Mouse (Mus musculus): ENCODE results near the gene Usp40. TPM values are rescaled to one million over a fixed set of nuclear protein-coding genes. Genes with fewer than 3 reads are reported as not detected.

Gene Usp40
- polyA plus RNA-seq, 1 experiment from 2014 or later, result 31.8 TPM

GRCm38 (mm10) chr1:87959998-87960431, 48.3 kb downstream of the Usp40 start:
- 46% methylated on average over 4 of the region's 4 CpGs for WGBS
- H3K27me3 ChIP-seq (ENCODE audit: control insufficient read depth, insufficient read depth, low read length), result no peaks in the 10 kb centered on the region
- H3K36me3 ChIP-seq (ENCODE audit: control insufficient read depth, insufficient read depth, low read length), result peaks cover 19% of the 10 kb centered on the region
- no peaks in the 10 kb centered on the region for H3K4me1 ChIP-seq (ENCODE audit: control insufficient read depth, insufficient read depth, low read length)
- H3K9me3 ChIP-seq (replicated peaks; ENCODE audit: control insufficient read depth, low read length), result no peaks in the 10 kb centered on the region
- no peak overlapping the region for H3K9ac ChIP-seq (ENCODE audit: low read length)
- no peak overlapping the region for H3K4me3 ChIP-seq (replicated peaks; ENCODE audit: low read length)
- no peak overlapping the region for H3K27ac ChIP-seq (ENCODE audit: low read length)
- ATAC-seq (ENCODE audit: insufficient read depth, low FRiP score), result no peak
- no peak overlapping the region for H3K4me2 ChIP-seq (ENCODE audit: low read depth, low read length)

DNA sequence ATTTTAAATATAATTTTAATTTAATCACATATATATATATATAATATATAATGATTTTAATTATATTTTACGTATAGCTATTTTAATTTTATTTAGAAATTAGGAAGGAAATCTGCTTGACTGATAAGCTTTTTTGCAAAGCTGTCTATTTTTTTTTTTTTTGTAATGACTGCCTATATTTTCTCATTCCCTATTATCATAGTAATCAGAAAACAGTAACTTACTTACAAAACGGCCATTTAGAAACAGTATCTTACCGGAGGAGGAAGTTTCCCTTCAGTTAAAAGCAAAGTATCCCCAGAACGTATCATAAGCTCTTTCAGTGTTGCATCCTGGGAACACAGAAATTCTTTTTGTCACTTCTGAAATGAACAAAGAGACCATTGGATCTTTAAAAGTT, 48.8 kb downstream of the Usp40 start:
- 80% methylated on average over 4 of the region's 4 CpGs for WGBS
- Histone ChIP-seq H3K36me3 (ENCODE audit: control insufficient read depth, insufficient read depth, low read length) (peaks cover 21% of the 10 kb centered on the region), H3K9me3 (replicated peaks; ENCODE audit: control insufficient read depth, low read length) (no peaks in the 10 kb centered on the region), H3K4me3 (replicated peaks; ENCODE audit: low read length) (no peak overlapping the region), H3K9ac (ENCODE audit: low read length) (no peak overlapping the region), H3K4me1 (ENCODE audit: control insufficient read depth, insufficient read depth, low read length) (no peaks in the 10 kb centered on the region), H3K27me3 (ENCODE audit: control insufficient read depth, insufficient read depth, low read length) (no peaks in the 10 kb centered on the region), H3K4me2 (ENCODE audit: low read depth, low read length) (no peak overlapping the region), H3K27ac (ENCODE audit: low read length) (no peak overlapping the region)
- no peak for ATAC-seq (ENCODE audit: insufficient read depth, low FRiP score)

GRCm38 (mm10) chr1:87958931-87959330, 49.4 kb downstream of the Usp40 start:
- Histone ChIP-seq H3K36me3 (ENCODE audit: control insufficient read depth, insufficient read depth, low read length) (peaks cover 18% of the 10 kb centered on the region), H3K9me3 (replicated peaks; ENCODE audit: control insufficient read depth, low read length) (no peaks in the 10 kb centered on the region), H3K9ac (ENCODE audit: low read length) (no peak overlapping the region), H3K27me3 (ENCODE audit: control insufficient read depth, insufficient read depth, low read length) (no peaks in the 10 kb centered on the region), H3K27ac (ENCODE audit: low read length) (no peak overlapping the region), H3K4me3 (replicated peaks; ENCODE audit: low read length) (no peak overlapping the region), H3K4me1 (ENCODE audit: control insufficient read depth, insufficient read depth, low read length) (no peaks in the 10 kb centered on the region), H3K4me2 (ENCODE audit: low read depth, low read length) (no peak overlapping the region)
- ATAC-seq (ENCODE audit: insufficient read depth, low FRiP score), result no peak
- WGBS, result 94% methylated on average over 1 of the region's 1 CpGs

DNA sequence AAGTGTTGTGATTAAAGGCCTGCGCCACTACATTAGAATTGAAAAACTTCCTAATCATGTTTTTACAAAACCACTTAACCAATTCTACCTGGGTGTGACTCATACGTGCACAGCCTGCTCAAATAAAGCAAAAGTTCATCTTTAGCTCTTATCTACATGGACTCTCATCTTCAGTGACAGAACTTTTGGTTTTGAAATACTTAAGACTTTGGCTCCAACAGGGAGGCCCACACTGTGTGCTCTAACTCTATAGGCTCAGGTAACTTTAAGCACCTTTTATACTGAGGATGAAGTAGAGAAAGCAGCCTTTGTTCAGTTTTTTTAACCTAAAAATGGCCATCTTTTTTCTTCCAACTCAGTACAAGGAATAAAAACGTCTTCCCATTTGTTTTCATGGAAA, 55.3 kb downstream of the Usp40 start:
- Histone ChIP-seq H3K27ac (ENCODE audit: low read length) (no peak overlapping the region), H3K9me3 (replicated peaks; ENCODE audit: control insufficient read depth, low read length) (no peaks in the 10 kb centered on the region), H3K36me3 (ENCODE audit: control insufficient read depth, insufficient read depth, low read length) (peaks cover 39% of the 10 kb centered on the region), H3K4me3 (replicated peaks; ENCODE audit: low read length) (no peak overlapping the region), H3K27me3 (ENCODE audit: control insufficient read depth, insufficient read depth, low read length) (no peaks in the 10 kb centered on the region), H3K4me2 (ENCODE audit: low read depth, low read length) (no peak overlapping the region), H3K4me1 (ENCODE audit: control insufficient read depth, insufficient read depth, low read length) (no peaks in the 10 kb centered on the region), H3K9ac (ENCODE audit: low read length) (no peak overlapping the region)
- no peak for ATAC-seq (ENCODE audit: insufficient read depth, low FRiP score)
- 75% methylated on average over 3 of the region's 3 CpGs for WGBS

GRCm38 (mm10) chr1:87951641-87952040, 56.7 kb downstream of the Usp40 start:
- Histone ChIP-seq H3K9me3 (replicated peaks; ENCODE audit: control insufficient read depth, low read length) (no peaks in the 10 kb centered on the region), H3K4me2 (ENCODE audit: low read depth, low read length) (no peak overlapping the region), H3K4me3 (replicated peaks; ENCODE audit: low read length) (no peak overlapping the region), H3K27me3 (ENCODE audit: control insufficient read depth, insufficient read depth, low read length) (no peaks in the 10 kb centered on the region), H3K27ac (ENCODE audit: low read length) (no peak overlapping the region), H3K4me1 (ENCODE audit: control insufficient read depth, insufficient read depth, low read length) (no peaks in the 10 kb centered on the region), H3K36me3 (ENCODE audit: control insufficient read depth, insufficient read depth, low read length) (peaks cover 38% of the 10 kb centered on the region), H3K9ac (ENCODE audit: low read length) (no peak overlapping the region)
- WGBS, result 89% methylated on average over 3 of the region's 3 CpGs
- no peak for ATAC-seq (ENCODE audit: insufficient read depth, low FRiP score)

GRCm38 (mm10) chr1:87947681-87948091, 60.7 kb downstream of the Usp40 start:
- Histone ChIP-seq H3K27ac (ENCODE audit: low read length) (no peak overlapping the region), H3K9me3 (replicated peaks; ENCODE audit: control insufficient read depth, low read length) (no peaks in the 10 kb centered on the region), H3K4me1 (ENCODE audit: control insufficient read depth, insufficient read depth, low read length) (no peaks in the 10 kb centered on the region), H3K9ac (ENCODE audit: low read length) (no peak overlapping the region), H3K4me3 (replicated peaks; ENCODE audit: low read length) (no peak overlapping the region), H3K36me3 (ENCODE audit: control insufficient read depth, insufficient read depth, low read length) (peaks cover 35% of the 10 kb centered on the region; the same call in 1 of the 2 replicates), H3K4me2 (ENCODE audit: low read depth, low read length) (no peak overlapping the region), H3K27me3 (ENCODE audit: control insufficient read depth, insufficient read depth, low read length) (no peaks in the 10 kb centered on the region)
- WGBS, result 72% methylated on average over 6 of the region's 6 CpGs
- ATAC-seq (ENCODE audit: insufficient read depth, low FRiP score), result no peak; the same call in 1 of the 2 replicates

GRCm38 (mm10) chr1:87941765-87942164, 66.6 kb downstream of the Usp40 start:
- no peak overlapping the region for H3K9ac ChIP-seq (ENCODE audit: low read length)
- H3K4me1 ChIP-seq (ENCODE audit: control insufficient read depth, insufficient read depth, low read length), result no peaks in the 10 kb centered on the region
- H3K36me3 ChIP-seq (ENCODE audit: control insufficient read depth, insufficient read depth, low read length), result peaks cover 35% of the 10 kb centered on the region; the same call in 1 of the 2 replicates
- WGBS, result 94% methylated on average over 1 of the region's 1 CpGs
- no peak overlapping the region for H3K4me3 ChIP-seq (replicated peaks; ENCODE audit: low read length)
- H3K27ac ChIP-seq (ENCODE audit: low read length), result no peak overlapping the region
- no peak overlapping the region for H3K4me2 ChIP-seq (ENCODE audit: low read depth, low read length)
- no peaks in the 10 kb centered on the region for H3K27me3 ChIP-seq (ENCODE audit: control insufficient read depth, insufficient read depth, low read length)
- no peaks in the 10 kb centered on the region for H3K9me3 ChIP-seq (replicated peaks; ENCODE audit: control insufficient read depth, low read length)
- ATAC-seq (ENCODE audit: insufficient read depth, low FRiP score), result no peak

- no peak for ATAC-seq (ENCODE audit: insufficient read depth, low FRiP score)
- Histone ChIP-seq H3K4me2 (ENCODE audit: low read depth, low read length) (no peak overlapping the region), H3K4me3 (replicated peaks; ENCODE audit: low read length) (no peak overlapping the region), H3K4me1 (ENCODE audit: control insufficient read depth, insufficient read depth, low read length) (no peaks in the 10 kb centered on the region), H3K27ac (ENCODE audit: low read length) (no peak overlapping the region), H3K9me3 (replicated peaks; ENCODE audit: control insufficient read depth, low read length) (no peaks in the 10 kb centered on the region), H3K36me3 (ENCODE audit: control insufficient read depth, insufficient read depth, low read length) (peaks cover 13% of the 10 kb centered on the region; the same call in 1 of the 2 replicates), H3K27me3 (ENCODE audit: control insufficient read depth, insufficient read depth, low read length) (no peaks in the 10 kb centered on the region), H3K9ac (ENCODE audit: low read length) (no peak overlapping the region)
- 36% methylated on average over 2 of the region's 2 CpGs for WGBS
These were observed 71.8 kb downstream of the Usp40 start for GRCm38 (mm10) chr1:87936516-87936915.

GRCm38 (mm10) chr1:87936075-87936474, 72.3 kb downstream of the Usp40 start:
- Histone ChIP-seq H3K36me3 (ENCODE audit: control insufficient read depth, insufficient read depth, low read length) (peaks cover 13% of the 10 kb centered on the region; the same call in 1 of the 2 replicates), H3K4me3 (replicated peaks; ENCODE audit: low read length) (no peak overlapping the region), H3K9me3 (replicated peaks; ENCODE audit: control insufficient read depth, low read length) (no peaks in the 10 kb centered on the region), H3K27ac (ENCODE audit: low read length) (no peak overlapping the region), H3K27me3 (ENCODE audit: control insufficient read depth, insufficient read depth, low read length) (no peaks in the 10 kb centered on the region), H3K4me2 (ENCODE audit: low read depth, low read length) (no peak overlapping the region), H3K4me1 (ENCODE audit: control insufficient read depth, insufficient read depth, low read length) (no peaks in the 10 kb centered on the region), H3K9ac (ENCODE audit: low read length) (no peak overlapping the region)
- 92% methylated on average over 7 of the region's 7 CpGs for WGBS
- ATAC-seq (ENCODE audit: insufficient read depth, low FRiP score), result no peak

- H3K4me1 ChIP-seq (ENCODE audit: control insufficient read depth, insufficient read depth, low read length), result no peaks in the 10 kb centered on the region
- no peak overlapping the region for H3K9ac ChIP-seq (ENCODE audit: low read length)
- H3K36me3 ChIP-seq (ENCODE audit: control insufficient read depth, insufficient read depth, low read length), result peaks cover 11% of the 10 kb centered on the region; the same call in 1 of the 2 replicates
- ATAC-seq (ENCODE audit: insufficient read depth, low FRiP score), result no peak
- no peaks in the 10 kb centered on the region for H3K9me3 ChIP-seq (replicated peaks; ENCODE audit: control insufficient read depth, low read length)
- H3K4me2 ChIP-seq (ENCODE audit: low read depth, low read length), result no peak overlapping the region
- WGBS, result 67% methylated on average over 2 of the region's 2 CpGs
- no peak overlapping the region for H3K4me3 ChIP-seq (replicated peaks; ENCODE audit: low read length)
- H3K27ac ChIP-seq (ENCODE audit: low read length), result no peak overlapping the region
- no peaks in the 10 kb centered on the region for H3K27me3 ChIP-seq (ENCODE audit: control insufficient read depth, insufficient read depth, low read length)
These were observed 72.8 kb downstream of the Usp40 start for GRCm38 (mm10) chr1:87935546-87935945.

All from stomach, embryonic 16.5 days (tissue).